Mouse (Mus musculus): ENCODE measurements around the gene Abcg1.

Abcg1 gene

GRCm38 (mm10) chr17:31039626-31040025, 17.8 kb upstream of the Abcg1 start:
- peak; percentile 16 to 54 for DNase-seq (ENCODE audit: inconsistent age in 2 of 2, low spot score in 1 of 2)

DNA sequence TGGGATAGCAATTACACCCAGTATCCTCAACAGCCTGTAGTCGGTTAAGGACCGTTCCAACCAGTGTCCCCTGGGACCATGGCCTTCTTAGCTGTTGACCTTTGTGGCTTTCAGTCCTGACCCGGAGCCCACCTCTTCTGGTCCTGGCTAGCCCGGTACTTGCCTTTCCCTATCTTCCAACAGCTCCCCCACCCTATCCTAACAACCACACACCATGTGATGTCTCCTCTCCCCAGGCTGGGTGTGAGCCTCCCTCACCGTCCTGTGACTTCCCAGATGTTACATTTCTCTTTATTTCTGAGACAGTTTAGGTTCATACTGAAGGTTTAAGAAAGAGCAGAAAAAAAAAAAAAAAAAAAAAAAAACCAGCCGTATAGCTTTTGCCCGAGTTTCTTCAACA, 17.1 kb upstream of the Abcg1 start:
- no peak for DNase-seq (ENCODE audit: inconsistent age in 2 of 2, low spot score in 1 of 2)

DNA sequence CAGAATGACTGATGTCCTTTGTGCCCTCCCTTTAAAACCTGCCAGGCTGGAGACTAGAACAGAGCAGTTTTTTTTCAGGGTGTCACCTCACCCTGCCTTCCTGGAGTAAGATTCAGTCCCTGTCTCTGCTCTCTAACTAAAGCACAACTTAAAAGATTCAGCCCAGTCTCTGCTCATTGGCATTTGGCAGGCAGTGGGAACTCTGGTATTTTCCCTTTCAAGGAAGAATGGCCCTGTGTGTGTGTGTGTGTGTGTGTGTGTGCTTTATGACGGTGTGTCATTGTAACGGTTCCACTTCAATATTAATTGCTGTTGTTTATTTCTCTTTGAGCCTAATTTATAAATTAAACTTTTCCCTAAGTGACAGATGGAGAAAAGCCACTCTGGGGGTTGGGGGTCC, 14.7 kb upstream of the Abcg1 start:
- DNase-seq (ENCODE audit: inconsistent age in 2 of 2, low spot score in 1 of 2): no peak

DNA sequence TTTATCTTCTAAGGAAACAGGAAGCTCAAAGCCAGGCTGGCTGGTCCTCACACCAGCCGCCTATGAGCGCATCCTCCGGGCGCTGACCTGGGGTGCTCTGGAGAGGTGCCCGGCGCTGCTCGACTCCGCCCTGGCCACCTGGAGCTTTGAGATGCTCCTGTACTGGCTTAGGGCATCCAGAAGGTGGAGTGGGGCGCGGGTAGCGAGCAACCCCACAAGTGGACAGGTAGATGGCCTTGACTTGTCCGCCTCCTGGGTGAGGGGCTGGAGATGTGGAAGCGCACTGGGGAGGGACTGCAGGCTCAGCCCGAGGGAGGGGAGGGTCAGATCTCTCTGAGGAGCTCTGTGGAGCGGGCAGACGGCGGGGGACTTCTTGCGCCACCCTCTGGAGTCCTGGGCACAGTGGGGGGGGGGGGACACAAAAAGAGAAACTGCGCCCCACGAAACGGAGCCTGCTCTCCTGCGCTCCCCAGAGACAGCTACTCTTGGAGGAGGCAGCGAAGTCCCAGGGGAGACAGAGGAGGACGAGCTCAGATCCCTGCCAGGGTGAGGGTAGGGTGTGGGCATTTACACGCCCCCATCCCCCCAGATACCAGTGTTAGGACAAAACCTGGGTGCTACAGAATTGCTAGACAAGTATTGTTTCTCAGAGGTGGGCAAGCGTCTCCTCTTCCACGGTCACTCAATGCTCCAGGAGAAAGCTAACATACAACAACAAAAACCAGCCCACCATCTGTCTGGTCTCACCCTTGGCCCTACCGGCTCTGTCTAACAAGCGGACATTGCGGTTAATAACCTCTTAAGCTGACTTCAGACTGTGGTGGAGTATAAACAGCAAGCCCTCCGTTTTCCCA, 643 bp downstream of the Abcg1 start:
- peak in 1 of 2 experiments; percentile 66 for DNase-seq (ENCODE audit: inconsistent age in 2 of 2, low spot score in 1 of 2)

- DNase-seq (ENCODE audit: inconsistent age in 2 of 2, low spot score in 1 of 2): peak; percentile 60 to 82
Observed at GRCm38 (mm10) chr17:31058745-31059085, 1.2 kb downstream of the Abcg1 start.

- no peak for DNase-seq (ENCODE audit: inconsistent age in 2 of 2, low spot score in 1 of 2)
Observed at GRCm38 (mm10) chr17:31060196-31060587, 2.7 kb downstream of the Abcg1 start.

- peak in 1 of 2 experiments; percentile 70 for DNase-seq (ENCODE audit: inconsistent age in 2 of 2, low spot score in 1 of 2)
Observed at GRCm38 (mm10) chr17:31060588-31061345, 3.3 kb downstream of the Abcg1 start.

GRCm38 (mm10) chr17:31061346-31062095, 4.0 kb downstream of the Abcg1 start:
- peak in 1 of 2 experiments; percentile 19 for DNase-seq (ENCODE audit: inconsistent age in 2 of 2, low spot score in 1 of 2)

DNA sequence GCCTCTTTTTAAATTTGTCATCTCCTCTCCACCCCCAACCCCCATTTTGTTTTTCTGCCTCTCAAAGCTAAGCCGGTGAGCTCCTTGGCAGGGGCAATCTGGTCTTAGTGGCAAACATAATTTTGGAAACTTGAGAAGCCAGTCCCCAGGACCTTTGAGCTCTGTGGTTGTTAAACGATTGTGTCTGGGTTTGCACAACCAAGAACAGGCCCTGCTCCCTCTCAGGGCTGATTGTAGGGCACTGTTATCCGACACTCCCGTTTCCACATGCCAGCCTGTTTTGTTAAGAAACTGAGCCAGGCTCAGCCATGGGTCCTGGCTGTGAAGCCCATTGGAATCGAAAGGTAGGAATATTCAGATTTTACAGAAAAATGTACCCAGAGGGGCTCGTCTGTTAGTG, 8.6 kb downstream of the Abcg1 start:
- no peak for DNase-seq (ENCODE audit: inconsistent age in 2 of 2, low spot score in 1 of 2)

- no peak for DNase-seq (ENCODE audit: inconsistent age in 2 of 2, low spot score in 1 of 2)
Observed at GRCm38 (mm10) chr17:31067051-31067450, 9.6 kb downstream of the Abcg1 start.

DNA sequence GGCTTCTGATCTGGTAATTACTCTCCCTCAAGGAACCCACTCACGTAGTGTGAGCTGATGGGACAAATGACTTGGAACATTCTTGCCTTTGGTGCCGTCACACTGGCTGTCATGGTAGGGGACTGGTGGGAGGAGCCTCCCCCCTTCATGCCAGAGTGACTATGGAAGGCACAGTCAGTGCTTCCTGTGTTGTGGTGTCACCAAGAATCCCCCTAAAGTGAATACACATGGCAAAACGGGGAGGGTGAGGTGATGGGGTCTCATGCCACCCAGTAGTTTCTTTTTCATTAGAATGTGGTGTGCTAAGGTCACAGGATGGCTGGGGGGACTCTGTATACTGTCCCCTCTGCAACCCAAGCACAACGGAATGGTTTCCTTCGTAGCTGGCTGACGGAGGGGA, 11.6 kb downstream of the Abcg1 start:
- no peak for DNase-seq (ENCODE audit: inconsistent age in 2 of 2, low spot score in 1 of 2)

GRCm38 (mm10) chr17:31069845-31070244, 12.4 kb downstream of the Abcg1 start:
- no peak for DNase-seq (ENCODE audit: inconsistent age in 2 of 2, low spot score in 1 of 2)

- DNase-seq (ENCODE audit: inconsistent age in 2 of 2, low spot score in 1 of 2): no peak
Observed at GRCm38 (mm10) chr17:31070403-31071185, 13.1 kb downstream of the Abcg1 start.

DNA sequence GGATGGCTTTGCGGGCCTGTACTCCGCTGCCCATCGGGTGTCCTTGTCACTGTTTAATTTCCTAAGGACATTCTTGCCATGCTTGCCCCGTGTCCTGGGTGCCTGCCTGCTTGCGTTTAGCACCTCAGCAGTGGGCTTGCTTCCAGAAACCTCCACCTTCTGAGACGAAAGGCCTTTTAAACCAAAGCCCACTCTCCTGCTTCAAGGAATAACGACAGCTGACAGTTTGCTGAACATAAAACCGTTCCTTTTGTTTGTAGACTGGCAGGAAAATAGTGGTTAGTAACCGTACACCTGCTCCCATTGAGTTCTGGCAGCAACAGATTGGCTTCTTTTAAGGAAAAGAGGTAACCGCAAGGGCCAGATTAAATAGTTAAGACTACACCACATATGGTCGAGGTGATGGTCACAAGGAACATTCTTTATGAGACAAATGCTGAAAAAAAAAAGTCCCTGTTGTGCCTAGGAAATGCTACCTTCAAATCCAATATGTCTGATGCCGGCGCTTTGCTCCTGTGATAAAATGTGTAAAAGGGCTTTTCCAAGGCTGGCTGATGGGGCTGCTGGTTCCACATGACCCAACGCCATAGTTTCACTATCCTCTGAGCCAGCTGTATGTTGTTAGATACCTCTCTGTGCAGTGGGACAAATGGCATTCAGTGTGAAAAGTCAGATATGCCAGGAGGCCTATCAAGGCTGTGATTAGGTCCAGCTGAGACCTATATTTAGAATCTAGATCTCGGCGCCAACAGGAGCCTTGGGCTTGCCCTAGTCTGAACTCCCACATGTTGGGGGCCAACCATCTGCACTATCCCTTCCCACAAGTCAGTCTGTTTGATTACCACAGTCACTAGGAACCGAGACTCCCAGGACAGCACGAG, 14.2 kb downstream of the Abcg1 start:
- no peak for DNase-seq (ENCODE audit: inconsistent age in 2 of 2, low spot score in 1 of 2)

DNA sequence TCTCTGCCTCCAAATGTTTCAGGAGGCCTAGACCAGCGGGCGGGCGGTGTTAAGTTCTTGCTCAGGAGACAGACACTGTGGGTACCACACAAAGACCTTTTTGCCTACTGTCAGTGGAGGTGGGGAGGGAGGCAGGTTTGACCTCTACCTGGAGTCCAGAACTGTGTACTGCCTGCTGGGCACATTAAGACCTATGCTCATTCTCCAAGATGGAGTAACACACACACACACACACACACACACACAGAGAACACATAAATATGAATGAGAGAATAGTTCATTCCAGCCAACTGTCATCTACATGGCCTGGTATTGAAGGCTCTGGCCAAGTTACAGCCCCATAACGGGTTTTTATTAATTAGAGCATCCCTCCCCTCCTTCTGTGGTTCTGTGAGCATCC, 15.4 kb downstream of the Abcg1 start:
- no peak for DNase-seq (ENCODE audit: inconsistent age in 2 of 2, low spot score in 1 of 2)

DNA sequence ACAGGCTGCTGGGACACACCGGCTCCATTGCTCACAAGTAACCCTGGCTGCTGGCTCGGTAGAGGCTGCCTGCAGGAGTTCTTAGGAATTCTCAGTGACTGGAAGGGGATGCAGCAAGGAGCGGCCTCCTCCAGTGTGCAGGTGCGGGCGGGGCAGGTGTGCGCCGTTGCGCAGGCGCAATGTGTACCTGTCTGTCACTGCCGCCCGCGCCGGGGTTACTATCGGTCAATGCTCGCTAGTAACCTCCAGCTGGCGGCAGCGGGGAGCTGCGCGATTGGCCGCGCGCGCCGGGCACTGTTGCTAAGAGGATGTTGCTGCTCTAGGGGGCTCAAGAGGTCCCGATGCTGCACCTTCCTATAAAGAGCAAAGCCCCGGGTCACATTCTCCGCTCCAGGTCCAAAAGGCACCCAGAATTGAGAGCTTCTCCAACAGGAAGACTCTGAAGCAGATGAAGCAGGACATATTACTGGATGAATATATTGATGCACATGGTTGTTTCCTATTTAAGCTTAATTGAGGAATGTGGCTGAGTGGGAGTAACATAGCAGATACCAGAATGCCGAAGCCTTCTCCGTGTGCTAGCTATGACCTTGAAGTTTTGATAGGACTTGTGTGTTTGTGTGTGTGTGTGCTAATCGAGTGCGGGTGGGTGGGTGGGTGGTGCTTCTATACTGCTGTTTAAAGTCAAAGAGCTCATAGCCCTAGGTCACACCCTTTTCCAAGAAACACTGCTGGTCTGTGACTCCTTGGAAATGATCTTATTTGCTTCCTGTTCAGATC, 16.0 kb downstream of the Abcg1 start:
- DNase-seq (ENCODE audit: inconsistent age in 2 of 2, low spot score in 1 of 2): peak; percentile 70 to 85

DNA sequence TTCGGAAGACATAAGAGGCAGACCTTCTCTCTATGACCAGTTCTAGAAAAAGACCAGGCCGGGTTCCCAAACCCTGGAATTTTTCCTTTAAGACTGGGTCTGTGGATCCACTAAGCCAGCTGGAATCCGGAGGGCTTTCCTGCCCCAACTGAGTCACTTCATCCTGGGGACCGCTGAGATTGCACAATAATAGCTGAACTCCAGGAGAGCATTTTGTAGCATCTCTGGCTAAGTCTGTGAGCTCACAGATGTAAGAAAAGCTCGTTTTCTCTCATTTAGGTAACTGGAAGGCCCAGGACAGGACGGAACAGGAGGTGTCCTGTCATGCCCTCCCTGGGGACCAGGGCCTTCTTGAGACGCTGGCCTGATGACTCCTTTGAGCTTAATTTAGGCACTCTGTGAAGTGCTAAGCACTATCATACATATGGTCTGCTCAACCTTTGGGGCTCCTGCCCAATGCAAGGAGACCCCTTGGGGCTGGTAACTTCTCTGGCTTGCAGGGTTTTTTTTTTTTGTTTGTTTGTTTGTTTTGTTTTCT, 16.6 kb downstream of the Abcg1 start:
- peak in 1 of 2 experiments; percentile 50 for DNase-seq (ENCODE audit: inconsistent age in 2 of 2, low spot score in 1 of 2)

DNA sequence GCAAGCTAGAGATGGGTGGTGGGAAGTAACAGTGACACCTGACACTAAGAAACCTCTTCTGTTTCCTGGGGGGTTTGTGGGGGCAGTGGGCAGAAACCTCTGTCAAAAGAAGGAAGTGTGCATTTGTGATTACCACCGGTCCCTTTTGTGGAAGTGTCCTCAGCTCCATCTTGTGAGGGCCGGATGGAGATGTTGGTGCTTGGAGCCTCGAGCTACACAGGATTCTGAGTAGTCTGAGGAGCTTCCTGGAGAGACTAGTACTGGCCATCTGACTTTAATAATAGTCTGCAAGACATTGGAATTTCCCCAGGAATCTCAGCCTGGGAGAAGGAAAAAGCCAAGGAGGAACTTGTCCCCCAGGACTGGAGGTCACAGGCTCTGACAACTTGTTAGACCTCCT, 17.2 kb downstream of the Abcg1 start:
- DNase-seq (ENCODE audit: inconsistent age in 2 of 2, low spot score in 1 of 2): peak in 1 of 2 experiments; percentile 56

GRCm38 (mm10) chr17:31075471-31075870, 18.0 kb downstream of the Abcg1 start:
- peak in 1 of 2 experiments; percentile 40 for DNase-seq (ENCODE audit: inconsistent age in 2 of 2, low spot score in 1 of 2)

Data from adrenal gland, adult (tissue).